Mouse (Mus musculus): ENCODE data around the gene Usp29. TPM values are rescaled to one million over a fixed set of nuclear protein-coding genes. Genes with fewer than 3 reads are reported as not detected.
A peak's percentile ranks its signal among the peaks of the same experiment; 100 is the strongest.

The Usp29 gene
- polyA plus RNA-seq, 1 experiment from 2014 or later = 14.9 TPM

DNA sequence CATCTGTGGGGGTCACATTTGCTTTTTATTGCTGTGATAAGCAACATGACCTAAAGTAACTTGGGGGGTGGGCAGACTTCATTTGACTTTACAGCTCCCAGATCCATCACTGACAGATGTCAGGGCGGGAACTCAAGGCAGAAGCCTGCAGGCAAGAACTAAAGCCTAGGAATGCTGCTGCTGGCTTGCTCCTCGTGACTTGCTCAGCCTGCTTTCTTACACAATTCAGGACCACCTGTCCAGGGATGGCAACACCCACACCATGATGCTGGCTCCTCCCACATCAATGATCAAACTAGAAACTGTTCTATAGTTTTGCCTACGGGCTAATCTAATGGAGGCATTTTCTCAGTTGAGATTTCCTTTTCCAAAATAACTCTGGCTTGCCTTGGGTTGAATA is 63.4 kb downstream of the Usp29 start:
- no peak for ATAC-seq (ENCODE audit: low FRiP score, low read depth)
- H3K4me2 ChIP-seq (replicated peaks) = no peak overlapping the region
- no peak overlapping the region for H3K9ac ChIP-seq
- 72% methylated on average over 3 of the region's 3 CpGs for WGBS
- H3K4me3 ChIP-seq = no peak overlapping the region
- H3K27me3 ChIP-seq = no peaks in the 10 kb centered on the region
- peaks cover 20% of the 10 kb centered on the region for H3K4me1 ChIP-seq
- H3K27ac ChIP-seq = no peak overlapping the region
- no peaks in the 10 kb centered on the region; the same call in 1 of the 2 replicates for H3K9me3 ChIP-seq
- H3K36me3 ChIP-seq = no peaks in the 10 kb centered on the region

DNA sequence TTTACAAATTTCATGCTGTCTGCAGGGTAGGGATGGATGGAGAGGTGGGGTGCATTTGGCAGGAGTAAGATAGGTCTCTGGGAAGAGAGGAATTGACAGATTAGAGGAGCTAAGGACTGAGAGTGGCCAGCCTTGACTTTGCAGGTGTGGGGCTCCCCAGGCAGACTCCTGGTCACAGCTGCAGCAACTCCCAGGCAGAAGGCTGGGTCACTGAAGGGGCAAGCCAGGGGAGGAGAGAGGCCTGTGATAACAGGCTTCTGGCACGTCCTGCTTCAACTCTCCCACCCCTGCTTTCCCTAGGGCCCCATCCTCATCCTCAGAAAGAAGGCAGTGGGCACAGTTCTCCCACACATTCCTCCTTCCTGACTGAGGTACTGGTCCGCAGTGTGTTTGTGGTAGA is 67.0 kb downstream of the Usp29 start:
- Histone ChIP-seq H3K9me3 (no peaks in the 10 kb centered on the region; the same call in 1 of the 2 replicates), H3K36me3 (no peaks in the 10 kb centered on the region), H3K27ac (no peak overlapping the region), H3K4me2 (replicated peaks) (no peak overlapping the region), H3K9ac (no peak overlapping the region), H3K4me1 (peaks cover 42% of the 10 kb centered on the region), H3K27me3 (no peaks in the 10 kb centered on the region), H3K4me3 (no peak overlapping the region)
- 44% methylated on average over 2 of the region's 2 CpGs for WGBS
- no peak for ATAC-seq (ENCODE audit: low FRiP score, low read depth)

DNA sequence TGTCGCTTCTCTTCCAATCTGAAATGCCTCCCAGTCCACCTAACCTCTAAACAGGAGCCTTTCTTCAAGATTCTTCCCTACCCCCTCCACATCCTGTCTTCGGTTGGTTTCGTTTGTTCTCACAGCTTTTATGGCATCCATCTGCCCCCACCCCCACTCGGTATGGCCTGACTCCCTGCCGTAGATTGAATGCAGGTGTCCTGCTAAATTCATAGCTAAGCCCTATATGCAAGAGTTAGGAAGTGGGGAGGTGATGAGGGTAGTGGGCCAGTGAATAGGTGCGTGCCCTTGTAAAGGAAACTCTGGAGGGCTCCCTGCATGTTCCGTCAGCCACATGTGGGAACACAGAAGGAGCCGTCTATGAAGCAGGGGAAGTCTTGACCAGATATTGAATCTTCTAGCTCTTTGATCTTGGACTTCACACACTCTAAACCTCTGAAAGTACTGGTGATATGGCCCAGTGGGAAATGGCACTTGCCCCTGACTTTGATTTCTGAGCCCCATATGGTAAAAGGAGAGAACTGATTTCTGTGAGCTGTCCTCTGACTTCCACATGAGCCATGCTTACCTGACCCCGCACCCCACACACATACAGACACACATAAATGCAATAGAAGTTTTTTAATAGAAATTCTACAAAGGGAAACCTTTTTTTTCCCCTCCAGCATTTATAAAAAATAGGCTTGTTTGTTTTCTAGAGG is 68.9 kb downstream of the Usp29 start:
- ATAC-seq (ENCODE audit: low FRiP score, low read depth) = peak; percentile 60; the same call in 1 of the 2 replicates
- Histone ChIP-seq H3K27ac (peak overlapping the region; percentile 72), H3K4me3 (no peak overlapping the region)

GRCm38 (mm10) chr7:6800586-6801441 is 70.4 kb downstream of the Usp29 start:
- Histone ChIP-seq H3K27ac (peak overlapping the region; percentile 72), H3K4me1 (peaks cover 39% of the 10 kb centered on the region)
- 0 out of 2 replicates have a peak, but pooled peaks have one; percentile 45 for ATAC-seq (ENCODE audit: low FRiP score, low read depth)

More for the DNA sequence above, 68.9 kb downstream of the Usp29 start:
- 19% methylated on average over 9 of the region's 9 CpGs for WGBS
- Histone ChIP-seq H3K9ac (no peak overlapping the region), H3K4me2 (replicated peaks) (no peak overlapping the region; the same call in 1 of the 2 replicates), H3K27me3 (no peaks in the 10 kb centered on the region), H3K9me3 (no peaks in the 10 kb centered on the region), H3K4me1 (peaks cover 42% of the 10 kb centered on the region), H3K36me3 (no peaks in the 10 kb centered on the region)

DNA sequence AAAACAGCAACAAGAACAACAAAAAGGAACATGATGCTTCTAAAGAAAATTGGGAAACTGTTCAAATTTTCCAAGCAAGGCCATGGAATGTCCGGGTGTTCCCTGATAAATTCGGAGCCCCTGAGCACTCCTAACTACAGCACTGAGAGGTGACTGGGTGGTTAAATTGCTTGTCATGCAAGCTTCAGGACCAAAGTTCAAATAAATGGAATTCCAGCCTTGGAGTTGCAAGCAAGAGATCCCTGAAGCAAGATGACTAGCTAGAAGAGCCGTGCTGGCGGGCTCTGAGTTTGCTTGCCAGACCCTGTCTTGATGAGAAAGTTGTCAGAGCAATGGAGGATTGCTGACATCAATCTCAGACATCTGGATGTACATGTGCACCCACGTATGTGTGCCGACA is 71.3 kb downstream of the Usp29 start:
- H3K9ac ChIP-seq = no peak overlapping the region
- no peaks in the 10 kb centered on the region for H3K36me3 ChIP-seq
- H3K27ac ChIP-seq = no peak overlapping the region
- peaks cover 39% of the 10 kb centered on the region for H3K4me1 ChIP-seq
- no peaks in the 10 kb centered on the region for H3K27me3 ChIP-seq
- H3K4me2 ChIP-seq (replicated peaks) = no peak overlapping the region
- WGBS = 80% methylated on average over 6 of the region's 6 CpGs
- ATAC-seq (ENCODE audit: low FRiP score, low read depth) = no peak
- no peaks in the 10 kb centered on the region for H3K9me3 ChIP-seq
- no peak overlapping the region for H3K4me3 ChIP-seq

More at GRCm38 (mm10) chr7:6800586-6801441, 70.4 kb downstream of the Usp29 start:
- H3K36me3 ChIP-seq = no peaks in the 10 kb centered on the region
- H3K4me2 ChIP-seq (replicated peaks) = no peak overlapping the region
- WGBS = 58% methylated on average over 12 of the region's 12 CpGs
- H3K9ac ChIP-seq = no peak overlapping the region
- no peaks in the 10 kb centered on the region for H3K9me3 ChIP-seq
- no peaks in the 10 kb centered on the region for H3K27me3 ChIP-seq
- H3K4me3 ChIP-seq = no peak overlapping the region

DNA sequence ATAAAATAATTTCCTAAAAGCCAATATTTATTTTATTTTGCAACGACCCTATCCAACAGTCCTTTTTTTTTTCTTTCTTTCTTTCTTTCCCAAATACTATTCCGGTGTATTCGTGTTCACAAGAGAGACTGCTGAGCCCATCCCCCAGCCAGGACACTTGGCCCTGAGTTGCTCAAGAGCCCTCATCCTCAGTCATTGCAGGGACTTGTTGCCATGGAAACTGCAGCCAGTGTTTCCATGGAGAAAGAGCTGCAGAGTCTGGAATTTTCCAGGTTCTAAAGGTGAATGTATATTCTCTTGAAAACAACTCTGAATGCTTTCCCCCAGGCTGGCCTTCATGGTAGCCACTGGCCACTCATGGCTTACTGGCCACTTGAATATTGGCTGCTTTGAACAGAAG is 80.2 kb downstream of the Usp29 start:
- H3K4me1 ChIP-seq = peaks cover 22% of the 10 kb centered on the region
- no peak for ATAC-seq (ENCODE audit: low FRiP score, low read depth)
- H3K27ac ChIP-seq = no peak overlapping the region
- 63% methylated on average over 3 of the region's 3 CpGs for WGBS
- H3K4me2 ChIP-seq (replicated peaks) = no peak overlapping the region
- no peak overlapping the region for H3K4me3 ChIP-seq
- H3K9ac ChIP-seq = no peak overlapping the region
- H3K36me3 ChIP-seq = no peaks in the 10 kb centered on the region
- H3K27me3 ChIP-seq = no peaks in the 10 kb centered on the region
- H3K9me3 ChIP-seq = no peaks in the 10 kb centered on the region

DNA sequence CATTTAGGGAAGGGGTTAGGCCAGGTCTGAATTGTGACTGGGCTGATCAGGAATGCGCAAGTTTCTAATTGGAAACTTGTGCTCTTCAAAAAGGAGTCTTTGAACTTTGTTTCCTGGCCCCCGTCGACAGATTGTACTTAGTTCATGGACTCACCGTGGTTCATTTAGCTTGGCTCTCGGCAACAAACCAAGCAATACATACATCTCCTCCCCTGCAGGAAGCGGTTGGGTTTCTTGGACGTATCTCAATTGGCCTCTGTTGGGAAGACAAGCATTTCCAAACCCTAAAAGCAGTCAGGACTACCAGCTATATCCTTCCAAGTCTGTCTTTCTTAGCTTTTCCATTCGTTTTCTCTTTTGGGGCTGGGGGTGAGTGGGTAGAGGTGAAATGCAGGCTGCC is 84.6 kb downstream of the Usp29 start:
- Histone ChIP-seq H3K4me3 (no peak overlapping the region), H3K27me3 (no peaks in the 10 kb centered on the region), H3K36me3 (no peaks in the 10 kb centered on the region), H3K4me1 (peaks cover 36% of the 10 kb centered on the region), H3K27ac (peak overlapping the region; percentile 64), H3K4me2 (replicated peaks) (no peak overlapping the region), H3K9ac (no peak overlapping the region), H3K9me3 (no peaks in the 10 kb centered on the region)
- 24% methylated on average over 8 of the region's 8 CpGs for WGBS
- ATAC-seq (ENCODE audit: low FRiP score, low read depth) = peak; percentile 48; the same call in 1 of the 2 replicates

- H3K27me3 ChIP-seq = no peaks in the 10 kb centered on the region
- no peaks in the 10 kb centered on the region for H3K36me3 ChIP-seq
- H3K27ac ChIP-seq = peak overlapping the region; percentile 33; the same call in 1 of the 2 replicates
- no peak overlapping the region for H3K4me2 ChIP-seq (replicated peaks)
- no peak overlapping the region for H3K9ac ChIP-seq
- WGBS = 72% methylated on average over 5 of the region's 5 CpGs
- no peaks in the 10 kb centered on the region for H3K9me3 ChIP-seq
- no peak overlapping the region for H3K4me3 ChIP-seq
- no peak for ATAC-seq (ENCODE audit: low FRiP score, low read depth)
- peaks cover 34% of the 10 kb centered on the region for H3K4me1 ChIP-seq
These were observed 86.5 kb downstream of the Usp29 start for GRCm38 (mm10) chr7:6816706-6817376.

DNA sequence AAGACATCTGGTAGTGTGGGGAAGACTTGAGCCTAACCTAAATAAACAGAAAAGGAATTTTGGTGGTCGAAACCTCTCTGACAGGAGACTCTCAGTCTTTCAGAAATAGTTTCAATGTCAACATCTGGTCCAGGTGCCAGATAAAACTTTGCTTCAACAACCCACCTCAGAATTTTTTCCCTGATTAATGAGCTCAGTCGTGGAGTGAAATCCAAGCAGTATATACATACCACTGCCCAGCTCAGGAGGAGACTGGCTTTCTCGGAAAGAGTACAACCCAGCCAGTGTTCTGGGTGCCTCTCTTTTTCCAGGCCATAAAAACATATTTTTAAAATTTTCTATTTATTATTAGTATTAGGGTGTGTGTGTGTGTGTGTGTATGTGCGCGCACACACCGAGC is 89.9 kb downstream of the Usp29 start:
- Histone ChIP-seq H3K9me3 (no peaks in the 10 kb centered on the region), H3K4me3 (no peak overlapping the region), H3K4me2 (replicated peaks) (no peak overlapping the region), H3K9ac (no peak overlapping the region), H3K36me3 (no peaks in the 10 kb centered on the region), H3K27ac (no peak overlapping the region; the same call in 1 of the 2 replicates), H3K4me1 (peaks cover 43% of the 10 kb centered on the region), H3K27me3 (no peaks in the 10 kb centered on the region)
- WGBS = 47% methylated on average over 6 of the region's 6 CpGs
- ATAC-seq (ENCODE audit: low FRiP score, low read depth) = peak; percentile 64

GRCm38 (mm10) chr7:6822633-6823032 is 92.3 kb downstream of the Usp29 start:
- Histone ChIP-seq H3K4me2 (replicated peaks) (no peak overlapping the region), H3K9ac (no peak overlapping the region), H3K4me3 (no peak overlapping the region), H3K27me3 (no peaks in the 10 kb centered on the region), H3K27ac (peak overlapping the region; percentile 48; the same call in 1 of the 2 replicates), H3K36me3 (no peaks in the 10 kb centered on the region), H3K9me3 (no peaks in the 10 kb centered on the region), H3K4me1 (peaks cover 27% of the 10 kb centered on the region)
- no peak for ATAC-seq (ENCODE audit: low FRiP score, low read depth)
- 46% methylated on average over 4 of the region's 4 CpGs for WGBS

GRCm38 (mm10) chr7:6823673-6824072 is 93.3 kb downstream of the Usp29 start:
- H3K27ac ChIP-seq = peak overlapping the region; percentile 48; the same call in 1 of the 2 replicates
- H3K36me3 ChIP-seq = no peaks in the 10 kb centered on the region
- WGBS = 62% methylated on average over 2 of the region's 2 CpGs
- no peaks in the 10 kb centered on the region for H3K9me3 ChIP-seq
- H3K4me2 ChIP-seq (replicated peaks) = no peak overlapping the region
- H3K4me1 ChIP-seq = peaks cover 27% of the 10 kb centered on the region
- ATAC-seq (ENCODE audit: low FRiP score, low read depth) = peak; percentile 63; the same call in 1 of the 2 replicates
- H3K4me3 ChIP-seq = no peak overlapping the region
- no peaks in the 10 kb centered on the region for H3K27me3 ChIP-seq
- H3K9ac ChIP-seq = no peak overlapping the region

All from limb, embryonic 13.5 days (tissue).